Mouse (Mus musculus): ENCODE results near the gene Rtn3.

DNA sequence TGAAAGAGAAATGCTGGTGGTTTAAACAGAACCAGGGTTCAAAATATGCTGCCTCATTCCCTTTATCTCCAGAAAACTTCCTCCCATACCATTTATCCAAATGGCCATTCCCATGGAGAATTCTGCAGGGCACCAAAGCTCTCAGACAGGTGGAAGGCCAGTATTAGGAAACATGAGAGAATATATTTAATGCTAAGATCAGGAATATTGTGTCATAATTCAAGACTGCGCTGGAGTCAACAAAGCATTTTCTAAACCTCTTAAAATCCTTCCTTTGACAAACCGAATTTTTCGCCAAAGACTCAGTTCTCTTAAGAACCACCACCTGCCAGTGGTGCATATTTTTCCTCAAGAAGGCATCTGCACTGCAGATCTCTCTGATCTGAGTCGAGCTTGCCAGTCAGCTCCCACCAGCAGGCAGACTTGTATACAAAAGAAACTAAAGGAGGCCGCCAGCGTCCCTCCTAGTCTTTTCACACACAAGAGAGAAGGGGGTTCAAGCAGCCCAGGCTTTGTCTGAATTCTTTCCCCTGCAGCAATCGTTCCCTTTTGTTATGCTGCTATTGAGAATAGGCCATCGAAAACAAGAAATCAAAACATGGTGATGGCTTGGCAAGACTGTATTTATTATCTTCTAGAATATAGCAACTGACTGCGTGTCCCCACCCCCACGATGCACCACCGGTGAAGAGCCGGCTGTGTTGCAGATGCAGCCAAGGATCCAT, 1.4 kb downstream of the Rtn3 start:
- no peak for TF ChIP-seq CTCF (IDR thresholded peaks at IDR 0.05; ENCODE audit: borderline replicate concordance, control insufficient read depth, extremely low read depth, insufficient read depth, low read length, poor library complexity)
- no peak for TF ChIP-seq POLR2A (IDR thresholded peaks at IDR 0.05; ENCODE audit: control insufficient read depth, extremely low read depth, insufficient read depth, low read length, poor library complexity)
